Comparison of ENCODE assay signal across 11 mouse cellular contexts in the genomic region with DNA sequence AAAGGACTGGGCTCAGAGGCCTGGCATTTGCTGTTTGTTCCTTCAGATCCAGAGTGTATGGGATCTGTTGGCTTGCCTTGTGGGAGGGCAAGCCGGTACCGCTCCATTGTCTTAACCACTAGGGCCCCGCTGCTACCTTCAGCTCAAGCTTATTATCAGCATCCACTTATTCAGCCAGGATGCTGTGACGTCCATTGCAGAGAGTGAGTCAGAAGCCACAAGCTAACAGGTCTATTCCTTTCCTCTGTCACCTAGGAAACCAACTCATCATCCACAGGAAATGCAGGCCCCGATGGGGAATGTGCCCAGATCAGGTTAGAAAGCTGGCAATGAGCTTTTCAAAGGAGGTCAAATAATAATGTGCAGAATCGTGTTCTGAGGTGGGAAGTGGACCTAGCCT.
DNase-seq lines count a peak whose midpoint lies in the region; ATAC-seq and TF ChIP-seq lines count a peak whose summit lies in the region.
"Had no signal": no experiment of that assay in that cellular context is flagged by ENCODE, and none has a peak within 500 bp of the region (broad histone marks: within the 10 kb centered on the region; RNA-seq: fewer than 3 reads in every experiment).

No protein-coding gene starts in this region.

- no peak for TF ChIP-seq POLR2A in CH12.LX (IDR thresholded peaks at IDR 0.05; ENCODE audit: low read depth, low read length)
- no peak for TF ChIP-seq POLR2A in kidney, adult 2 months (IDR thresholded peaks at IDR 0.05; ENCODE audit: low read depth, low read length)

- H3K27me3 ChIP-seq in hindbrain, embryonic 12.5 days: no peaks in the 10 kb centered on the region
- H3K27me3 ChIP-seq in hindbrain, embryonic 10.5 days (ENCODE audit: insufficient read depth, poor library complexity, severe bottlenecking): no peaks in the 10 kb centered on the region
- no peaks in the 10 kb centered on the region for H3K27me3 ChIP-seq in CH12.LX (replicated peaks)
- no peaks in the 10 kb centered on the region for H3K27me3 ChIP-seq in midbrain, embryonic 16.5 days (ENCODE audit: control insufficient read depth, insufficient read depth, low read depth, low read length)
- H3K27me3 ChIP-seq in kidney, adult 2 months (replicated peaks; ENCODE audit: control insufficient read depth, insufficient read depth, low read length): no peaks in the 10 kb centered on the region

- 51% methylated on average over 6 of the region's 6 CpGs for WGBS in hindbrain, embryonic 12.5 days
- WGBS in hindbrain, embryonic 10.5 days: 54% methylated on average over 6 of the region's 6 CpGs
- 21% methylated on average over 6 of the region's 6 CpGs for WGBS in midbrain, embryonic 16.5 days
- 64% methylated on average over 6 of the region's 6 CpGs for WGBS in kidney, adult 2 months

- dilution Hi-C loops in CH12.LX (cut with MboI; ENCODE audit: extremely low pct_ligation_motif_present, extremely low pct_unique_long_range_greater_than_20kb, low sequenced_read_pairs): no loop called here

- no peaks in the 10 kb centered on the region for H3K9me3 ChIP-seq in hindbrain, embryonic 12.5 days (replicated peaks)
- H3K9me3 ChIP-seq in hindbrain, embryonic 10.5 days: no peaks in the 10 kb centered on the region
- no peaks in the 10 kb centered on the region for H3K9me3 ChIP-seq in CH12.LX (replicated peaks; ENCODE audit: low read length)
- no peaks in the 10 kb centered on the region for H3K9me3 ChIP-seq in midbrain, embryonic 16.5 days (replicated peaks; ENCODE audit: control insufficient read depth, low read length, poor library complexity, severe bottlenecking)

- no peak for TF ChIP-seq RAD21 in CH12.LX (IDR thresholded peaks at IDR 0.05; ENCODE audit: low read depth, low read length)

- 0 out of 2 replicates have a peak, but pooled peaks have one; percentile 26 for ATAC-seq in hindbrain, embryonic 12.5 days (ENCODE audit: low FRiP score)
- peak; percentile 51 to 94 for ATAC-seq in hematopoietic stem cell, adult 5-6 weeks (replicated peaks in 1 of 2; ENCODE audit: insufficient read depth in 1 of 2, low FRiP score in 2 of 2, low TSS enrichment in 1 of 2, low read depth in 1 of 2, poor library complexity in 2 of 2, severe bottlenecking in 2 of 2)
- ATAC-seq in midbrain, embryonic 16.5 days: peak; percentile 76
- ATAC-seq: liver, postnatal 0 days had no signal

- peaks cover 13% of the 10 kb centered on the region; the same call in 1 of the 2 replicates for H3K4me1 ChIP-seq in hindbrain, embryonic 12.5 days
- peaks cover 16% of the 10 kb centered on the region for H3K4me1 ChIP-seq in hindbrain, embryonic 10.5 days (replicated peaks)
- peaks cover 4 to 37% of the 10 kb centered on the region in 2 experiments; a peak in 3 of 4 replicates for H3K4me1 ChIP-seq in CH12.LX (ENCODE audit: control insufficient read depth in 1 of 2, insufficient read depth in 2 of 2)
- peaks cover 12% of the 10 kb centered on the region for H3K4me1 ChIP-seq in midbrain, embryonic 16.5 days (ENCODE audit: control insufficient read depth, insufficient read depth, low read length)
- H3K4me1 ChIP-seq in kidney, adult 2 months (ENCODE audit: control insufficient read depth, insufficient read depth, low read length): peaks cover 17% of the 10 kb centered on the region

- no peak overlapping the region for H3K27ac ChIP-seq in hindbrain, embryonic 12.5 days
- H3K27ac ChIP-seq in hindbrain, embryonic 10.5 days: no peak overlapping the region
- H3K27ac ChIP-seq in CH12.LX (ENCODE audit: insufficient read depth, low read depth): no peak overlapping the region
- H3K27ac ChIP-seq in midbrain, embryonic 16.5 days (ENCODE audit: low read length): peak overlapping the region; percentile 58
- no peak overlapping the region for H3K27ac ChIP-seq in kidney, adult 2 months (ENCODE audit: insufficient read depth, low read depth, low read length)

- no peaks in the 10 kb centered on the region for H3K36me3 ChIP-seq in hindbrain, embryonic 12.5 days
- H3K36me3 ChIP-seq in hindbrain, embryonic 10.5 days: no peaks in the 10 kb centered on the region
- H3K36me3 ChIP-seq in CH12.LX (replicated peaks in 1 of 2; ENCODE audit: control insufficient read depth in 1 of 2, insufficient read depth in 1 of 2, low read length in 1 of 2): no peaks in the 10 kb centered on the region
- H3K36me3 ChIP-seq in midbrain, embryonic 16.5 days (ENCODE audit: control insufficient read depth, insufficient read depth, low read length): no peaks in the 10 kb centered on the region
- H3K36me3 ChIP-seq in kidney, adult 2 months (ENCODE audit: control insufficient read depth, insufficient read depth, low read length): no peaks in the 10 kb centered on the region

- no peak overlapping the region for H3K4me3 ChIP-seq in hindbrain, embryonic 12.5 days
- no peak overlapping the region for H3K4me3 ChIP-seq in hindbrain, embryonic 10.5 days
- no peak overlapping the region for H3K4me3 ChIP-seq in CH12.LX (replicated peaks in 1 of 3; ENCODE audit: low read depth in 2 of 3, low read length in 2 of 3, poor library complexity in 1 of 3)
- no peak overlapping the region for H3K4me3 ChIP-seq in midbrain, embryonic 16.5 days (ENCODE audit: low read depth, low read length)
- H3K4me3 ChIP-seq in kidney, adult 2 months (ENCODE audit: insufficient read depth, low read depth, low read length): no peak overlapping the region

- no peak overlapping the region for H3K9ac ChIP-seq in hindbrain, embryonic 12.5 days
- H3K9ac ChIP-seq in CH12.LX (ENCODE audit: insufficient read depth, low read depth): no peak overlapping the region
- no peak overlapping the region for H3K9ac ChIP-seq in midbrain, embryonic 16.5 days (ENCODE audit: low read depth, low read length)
- H3K9ac ChIP-seq: liver, postnatal 0 days had no signal

- H3K4me2 ChIP-seq in hindbrain, embryonic 12.5 days (replicated peaks): no peak overlapping the region
- H3K4me2 ChIP-seq in CH12.LX (ENCODE audit: insufficient read depth, low read depth, poor library complexity, severe bottlenecking): no peak overlapping the region
- H3K4me2 ChIP-seq in midbrain, embryonic 16.5 days (ENCODE audit: low read length): no peak overlapping the region

- no peak for TF ChIP-seq EP300 in CH12.LX (IDR thresholded peaks at IDR 0.05; ENCODE audit: low read length)

- no peaks in the 10 kb centered on the region for H3K79me2 ChIP-seq in CH12.LX (replicated peaks; ENCODE audit: control insufficient read depth, extremely low read depth, insufficient read depth, poor library complexity, severe bottlenecking)

- no peak for TF ChIP-seq CTCF in CH12.LX (conservative IDR thresholded peaks at IDR 0.05 in 1 of 2, IDR thresholded peaks at IDR 0.05 in 1 of 2; ENCODE audit: low read depth in 2 of 2, low read length in 2 of 2)
- TF ChIP-seq CTCF in kidney, adult 2 months (conservative IDR thresholded peaks at IDR 0.05; ENCODE audit: insufficient read depth, insufficient read length, low read depth, low read length): no peak

- in situ Hi-C loops in CH12.LX (cut with MboI; ENCODE audit: low pct_ligation_motif_present, low pct_unique_long_range_greater_than_20kb, low sequenced_read_pairs): no loop called here

- DNase-seq in hindbrain, embryonic 10.5 days (ENCODE audit: low spot score): no peak
- peak; percentile 22 for DNase-seq in CH12.LX (ENCODE audit: extremely low read depth)
- no peak for DNase-seq in ovary, postnatal 14 days (ENCODE audit: low spot score)
- DNase-seq in cerebellum, adult 11-12 months: no peak
- DNase-seq in kidney, adult 2 months: no peak
- DNase-seq: adrenal gland, postnatal 36 days; liver, postnatal 0 days; thymus, postnatal 14 days had no signal

TF ChIP-seq in CH12.LX, 34 proteins besides CTCF, POLR2A, EP300 and RAD21:
- TF ChIP-seq RCOR1 (conservative IDR thresholded peaks at IDR 0.05; ENCODE audit: low read depth, low read length): no peak
- no peak for TF ChIP-seq PAX5 (IDR thresholded peaks at IDR 0.05; ENCODE audit: low read length)
- TF ChIP-seq JUND (conservative IDR thresholded peaks at IDR 0.05; ENCODE audit: low read depth, low read length): no peak
- TF ChIP-seq UBTF (IDR thresholded peaks at IDR 0.05; ENCODE audit: low read depth, low read length): no peak
- no peak for TF ChIP-seq BHLHE40 (IDR thresholded peaks at IDR 0.05; ENCODE audit: low read depth, low read length)
- no peak for TF ChIP-seq ETS1 (conservative IDR thresholded peaks at IDR 0.05; ENCODE audit: low read depth, low read length)
- no peak for TF ChIP-seq CHD1 (IDR thresholded peaks at IDR 0.05; ENCODE audit: low read depth, low read length)
- TF ChIP-seq ELF1 (IDR thresholded peaks at IDR 0.05; ENCODE audit: low read depth, low read length): no peak
- no peak for TF ChIP-seq JUN (IDR thresholded peaks at IDR 0.05; ENCODE audit: insufficient read depth, low read depth, low read length)
- TF ChIP-seq ZMIZ1 (IDR thresholded peaks at IDR 0.05; ENCODE audit: low read depth, low read length): no peak
- TF ChIP-seq MEF2A (IDR thresholded peaks at IDR 0.05; ENCODE audit: borderline replicate concordance, low read depth, low read length): no peak
- no peak for TF ChIP-seq ZKSCAN1 (IDR thresholded peaks at IDR 0.05; ENCODE audit: borderline replicate concordance, low read depth, low read length)
- TF ChIP-seq MAZ (IDR thresholded peaks at IDR 0.05; ENCODE audit: low read depth, low read length): no peak
- TF ChIP-seq TCF12 (IDR thresholded peaks at IDR 0.05; ENCODE audit: low read depth, low read length): no peak
- TF ChIP-seq MAFK (IDR thresholded peaks at IDR 0.05; ENCODE audit: insufficient replicate concordance, low read length): no peak
- no peak for TF ChIP-seq ZC3H11A (IDR thresholded peaks at IDR 0.05; ENCODE audit: low read depth, low read length)
- no peak for TF ChIP-seq POLR2AphosphoS2 (IDR thresholded peaks at IDR 0.05; ENCODE audit: low read depth, low read length)
- TF ChIP-seq ZNF384 (IDR thresholded peaks at IDR 0.05; ENCODE audit: low read depth, low read length): no peak
- no peak for TF ChIP-seq E2F4 (IDR thresholded peaks at IDR 0.05; ENCODE audit: insufficient replicate concordance, low read depth, low read length)
- TF ChIP-seq MYC (IDR thresholded peaks at IDR 0.05; ENCODE audit: low read depth, low read length): no peak
TF ChIP-seq in CH12.LX: peak in this region for 0.

Comparison
In these comparisons a context has a peak if more than half of its experiments do, and no peak if none do; other contexts are left out.
1. ATAC-seq: peak in every context shown above with its lines; median percentile 76 in midbrain, embryonic 16.5 days; 72 in hematopoietic stem cell, adult 5-6 weeks; 26 in hindbrain, embryonic 12.5 days.